Mouse (Mus musculus): Measurements from ENCODE around the gene Cox6b1.

- TF ChIP-seq CTCF (conservative IDR thresholded peaks at IDR 0.05; ENCODE audit: insufficient read depth, insufficient read length, low read depth, low read length) (no peak), POLR2A (IDR thresholded peaks at IDR 0.05; ENCODE audit: low read depth, low read length) (no peak)
Measured at GRCm38 (mm10) chr7:30604944-30605343, 21.0 kb downstream of the Cox6b1 start.

All from kidney, adult 2 months (tissue).